Mouse (Mus musculus) forebrain, postnatal 0 days (tissue): ENCODE results near the gene Nde1. TPM values are rescaled to one million over a fixed set of nuclear protein-coding genes. Genes with fewer than 3 reads are reported as not detected.

Experiments
- ATAC-seq: fragments of 200-750 bp; cut with Nextera tagmentation; 2 replicates; pipeline ENCODE4 v1.8.0; 2017; ENCODE audit warnings: mild to moderate bottlenecking, moderate library complexity
- DNase-seq: peaks from one replicate; pipeline ENCODE4 v3.0.0-alpha.2; 2015
- H3K27ac ChIP-seq: fragments of 300-500 bp; sonication (generic); 2 replicates; pipeline ENCODE4 v1.5.1; 2014; ENCODE audit warnings: low read depth, mild to moderate bottlenecking, antibody characterized with exemption, low read length, moderate library complexity, mixed read lengths
- H3K27me3 ChIP-seq: fragments of 300-500 bp; sonication (generic); 2 replicates; pipeline ENCODE4 v1.6.1; 2014; ENCODE audit warnings: mild to moderate bottlenecking, low read length, mixed read lengths; ENCODE audit not compliant: insufficient read depth
- H3K36me3 ChIP-seq: fragments of 300-500 bp; sonication (generic); 2 replicates; pipeline ENCODE4 v1.6.1; 2014; ENCODE audit warnings: mild to moderate bottlenecking, moderate library complexity; ENCODE audit not compliant: insufficient read depth
- H3K4me1 ChIP-seq: fragments of 300-500 bp; sonication (generic); 2 replicates; pipeline ENCODE4 v1.6.1; 2014; ENCODE audit warnings: antibody characterized with exemption; ENCODE audit not compliant: insufficient read depth
- H3K4me2 ChIP-seq: fragments of 300-500 bp; sonication (generic); 2 replicates; pipeline ENCODE4 v1.6.1; 2014; ENCODE audit warnings: low read depth, mild to moderate bottlenecking, moderate library complexity
- H3K4me3 ChIP-seq: fragments of 300-500 bp; sonication (generic); 2 replicates; pipeline ENCODE4 v1.5.1; 2014; ENCODE audit warnings: low read depth, low read length, mixed read lengths
- H3K9ac ChIP-seq: fragments of 300-500 bp; sonication (generic); 2 replicates; pipeline ENCODE4 v1.6.1; 2014; ENCODE audit warnings: mild to moderate bottlenecking
- H3K9me3 ChIP-seq: fragments of 300-500 bp; sonication (generic); 2 replicates; pipeline ENCODE4 v1.6.1; 2016; ENCODE audit warnings: low read length
- CTCF ChIP-seq: sonication (generic); IDR thresholded peaks from 2 replicates; pipeline ENCODE4 v1.5.1; 2016; ENCODE audit warnings: antibody characterized with exemption, control low read depth, low read depth
- WGBS: fragments of 180-500 bp; shearing (Covaris S2); extraction: QIAGEN DNeasy Blood & Tissue Kit; methylation state at CpG from one replicate; pipeline ENCODE4 v1.1.7; 2014; 5-methylcytosine and 5-hydroxymethylcytosine counted together
- polyA plus RNA-seq: library from polyadenylated mRNA; unstranded; fragments of >200 nt; fragmentation: Nextera tagmentation; extraction: Ambion mirVana; gene quantifications from 2 replicates; pipeline ENCODE4 v1.2.1, GENCODE M21; 2015
- total RNA-seq: library from RNA; depleted of rRNA; stranded (reverse); fragments of >200 nt; gene quantifications from 2 replicates; pipeline ENCODE4 v1.2.3, GENCODE M21; 2014

Nde1 gene
- total and polyA plus RNA-seq, 2 experiments from 2014 or later = 14.1 to 17.7 TPM

- 85% methylated on average over 6 of the region's 6 CpGs for WGBS
- no peaks in the 10 kb centered on the region for H3K36me3 ChIP-seq
- no peak for TF ChIP-seq CTCF
- ATAC-seq (no peak), DNase-seq (no peak)
- H3K27ac ChIP-seq = no peak overlapping the region
- H3K27me3 ChIP-seq = no peaks in the 10 kb centered on the region
- H3K9me3 ChIP-seq = no peaks in the 10 kb centered on the region
- no peaks in the 10 kb centered on the region for H3K4me1 ChIP-seq
- no peak overlapping the region for H3K4me3 ChIP-seq
- H3K4me2 ChIP-seq = no peak overlapping the region
- H3K9ac ChIP-seq = no peak overlapping the region
Observed at GRCm38 (mm10) chr16:14180163-14180733, 17.2 kb downstream of the Nde1 start.

GRCm38 (mm10) chr16:14182360-14182759 is 19.3 kb downstream of the Nde1 start:
- Histone ChIP-seq H3K36me3 (no peaks in the 10 kb centered on the region; the same call in 1 of the 2 replicates), H3K27me3 (no peaks in the 10 kb centered on the region), H3K9me3 (no peaks in the 10 kb centered on the region), H3K4me3 (no peak overlapping the region), H3K4me2 (no peak overlapping the region), H3K27ac (no peak overlapping the region), H3K9ac (no peak overlapping the region), H3K4me1 (no peaks in the 10 kb centered on the region)
- DNase-seq (no peak), ATAC-seq (no peak)
- 91% methylated on average over 5 of the region's 5 CpGs for WGBS
- TF ChIP-seq CTCF = no peak

- no peak for DNase-seq
- no peak overlapping the region for H3K9ac ChIP-seq
- H3K9me3 ChIP-seq = no peaks in the 10 kb centered on the region
- TF ChIP-seq CTCF = no peak
- H3K4me3 ChIP-seq = no peak overlapping the region
- H3K4me2 ChIP-seq = no peak overlapping the region
- H3K27me3 ChIP-seq = no peaks in the 10 kb centered on the region
- no peak overlapping the region for H3K27ac ChIP-seq
- ATAC-seq = no peak; the same call in 1 of the 2 replicates
- 33% methylated on average over 1 of the region's 1 CpGs for WGBS
- H3K4me1 ChIP-seq = no peaks in the 10 kb centered on the region
- no peaks in the 10 kb centered on the region; the same call in 1 of the 2 replicates for H3K36me3 ChIP-seq
Observed at GRCm38 (mm10) chr16:14183856-14184255, 20.8 kb downstream of the Nde1 start.

- H3K4me2 ChIP-seq = no peak overlapping the region
- no peak for DNase-seq
- H3K4me3 ChIP-seq = no peak overlapping the region
- ATAC-seq = no peak
- no peak for TF ChIP-seq CTCF
- 91% methylated on average over 5 of the region's 5 CpGs for WGBS
- no peaks in the 10 kb centered on the region for H3K27me3 ChIP-seq
- H3K36me3 ChIP-seq = peaks cover 1% of the 10 kb centered on the region; the same call in 1 of the 2 replicates
- H3K9me3 ChIP-seq = no peaks in the 10 kb centered on the region
- no peak overlapping the region for H3K27ac ChIP-seq
- no peak overlapping the region for H3K9ac ChIP-seq
- no peaks in the 10 kb centered on the region for H3K4me1 ChIP-seq
Observed at GRCm38 (mm10) chr16:14185516-14185915, 22.4 kb downstream of the Nde1 start.

GRCm38 (mm10) chr16:14194164-14194950 is 31.3 kb downstream of the Nde1 start:
- Histone ChIP-seq H3K4me1 (no peaks in the 10 kb centered on the region), H3K27me3 (no peaks in the 10 kb centered on the region), H3K36me3 (0 out of 2 replicates have a peak, but pooled peaks cover 4% of the 10 kb centered on the region), H3K9ac (no peak overlapping the region), H3K9me3 (no peaks in the 10 kb centered on the region), H3K4me3 (no peak overlapping the region), H3K27ac (no peak overlapping the region), H3K4me2 (no peak overlapping the region)
- ATAC-seq (no peak), DNase-seq (no peak)
- no peak for TF ChIP-seq CTCF
- WGBS = 52% methylated on average over 9 of the region's 9 CpGs

- peak; percentile 64 for ATAC-seq
- Histone ChIP-seq H3K27me3 (no peaks in the 10 kb centered on the region), H3K27ac (no peak overlapping the region), H3K9me3 (no peaks in the 10 kb centered on the region), H3K36me3 (0 out of 2 replicates have a peak, but pooled peaks cover 4% of the 10 kb centered on the region), H3K4me1 (no peaks in the 10 kb centered on the region), H3K4me2 (no peak overlapping the region), H3K4me3 (no peak overlapping the region), H3K9ac (no peak overlapping the region)
- DNase-seq = peak; percentile 61
- TF ChIP-seq CTCF = peak; percentile 63
- 29% methylated on average over 1 of the region's 1 CpGs for WGBS
Observed at GRCm38 (mm10) chr16:14195427-14195826, 32.4 kb downstream of the Nde1 start.

- WGBS = 77% methylated on average over 4 of the region's 4 CpGs
- TF ChIP-seq CTCF = no peak
- H3K36me3 ChIP-seq = no peaks in the 10 kb centered on the region
Observed at GRCm38 (mm10) chr16:14198798-14199197, 35.7 kb downstream of the Nde1 start.

More at GRCm38 (mm10) chr16:14198798-14199197, 35.7 kb downstream of the Nde1 start:
- Histone ChIP-seq H3K9ac (no peak overlapping the region), H3K27me3 (no peaks in the 10 kb centered on the region), H3K9me3 (no peaks in the 10 kb centered on the region), H3K27ac (no peak overlapping the region), H3K4me3 (no peak overlapping the region), H3K4me2 (no peak overlapping the region), H3K4me1 (no peaks in the 10 kb centered on the region)
- DNase-seq (no peak), ATAC-seq (no peak)
